Mouse (Mus musculus) B cell, adult 2 months (primary cell): ENCODE measurements around the gene Vps39.
A peak's percentile ranks its signal among the peaks of the same experiment; 100 is the strongest.

ENCODE experiments used
- DNase-seq, 2 experiments: peaks; one replicate each; pipeline ENCODE4 v3.0.0; 2022

Gene Vps39

GRCm38 (mm10) chr2:120352682-120353646, at the start of gene Vps39:
Gene Vps39, minus strand, starts transcription at chr2:120353137.
- peak; percentile 93 to 95 for DNase-seq

GRCm38 (mm10) chr2:120397951-120398350, 45.0 kb upstream of the Vps39 start:
- no peak for DNase-seq

- DNase-seq = no peak
These were observed 39.5 kb upstream of the Vps39 start for GRCm38 (mm10) chr2:120392406-120392805.

- DNase-seq = no peak
These were observed 38.0 kb upstream of the Vps39 start for GRCm38 (mm10) chr2:120390934-120391333.

GRCm38 (mm10) chr2:120389376-120389775, 36.4 kb upstream of the Vps39 start:
- DNase-seq = no peak

GRCm38 (mm10) chr2:120387291-120387690, 34.4 kb upstream of the Vps39 start:
- no peak for DNase-seq

- DNase-seq = no peak
These were observed 33.3 kb upstream of the Vps39 start for GRCm38 (mm10) chr2:120386264-120386663.

- no peak for DNase-seq
These were observed 20.9 kb upstream of the Vps39 start for GRCm38 (mm10) chr2:120373858-120374257.

- no peak for DNase-seq
These were observed 14.7 kb upstream of the Vps39 start for GRCm38 (mm10) chr2:120367416-120368207.

GRCm38 (mm10) chr2:120366501-120366900, 13.6 kb upstream of the Vps39 start:
- no peak for DNase-seq

- no peak for DNase-seq
These were observed 7.5 kb upstream of the Vps39 start for GRCm38 (mm10) chr2:120360425-120360824.

- no peak for DNase-seq
These were observed 1.6 kb downstream of the Vps39 start for GRCm38 (mm10) chr2:120351321-120351720.

- no peak for DNase-seq
These were observed 4.8 kb downstream of the Vps39 start for GRCm38 (mm10) chr2:120348120-120348519.

- DNase-seq = no peak
These were observed 11.2 kb downstream of the Vps39 start for GRCm38 (mm10) chr2:120341741-120342140.

- DNase-seq = no peak
These were observed 15.1 kb downstream of the Vps39 start for GRCm38 (mm10) chr2:120337886-120338285.

- DNase-seq = no peak
These were observed 21.4 kb downstream of the Vps39 start for GRCm38 (mm10) chr2:120331575-120331974.

GRCm38 (mm10) chr2:120315077-120315476, 37.9 kb downstream of the Vps39 start:
- no peak for DNase-seq

GRCm38 (mm10) chr2:120314487-120314886, 38.5 kb downstream of the Vps39 start:
- DNase-seq = no peak

- no peak for DNase-seq
These were observed 39.0 kb downstream of the Vps39 start, which contains the start of gene Pla2g4f for GRCm38 (mm10) chr2:120313976-120314375. Gene Pla2g4f, minus strand, starts transcription at chr2:120314165.

- DNase-seq = no peak
These were observed 40.6 kb downstream of the Vps39 start for GRCm38 (mm10) chr2:120312276-120312825.

GRCm38 (mm10) chr2:120304113-120304512, 48.8 kb downstream of the Vps39 start:
- DNase-seq = no peak

GRCm38 (mm10) chr2:120301076-120301475, 51.9 kb downstream of the Vps39 start:
- DNase-seq = no peak

- no peak for DNase-seq
These were observed 53.1 kb downstream of the Vps39 start for GRCm38 (mm10) chr2:120299866-120300265.
